Mouse (Mus musculus) neural tube, embryonic 12.5 days (tissue): ENCODE data around the gene Aqp9. TPM values are rescaled to one million over a fixed set of nuclear protein-coding genes. Genes with fewer than 3 reads are reported as not detected.
"Not testable (repeated sequence)": the region's sequence is repeated elsewhere in the genome, so short reads cannot be mapped to it uniquely, and the experiment has no call there.

Experiments
- ATAC-seq: fragments of 200-750 bp; cut with Nextera tagmentation; 2 replicates; pipeline ENCODE4 v1.8.0; 2017; ENCODE audit warnings: low read depth, mild to moderate bottlenecking, moderate TSS enrichment, moderate library complexity; ENCODE audit not compliant: low FRiP score
- H3K27ac ChIP-seq: fragments of 300-500 bp; sonication (generic); 2 replicates; pipeline ENCODE4 v1.5.1; 2016
- H3K27me3 ChIP-seq: fragments of 300-500 bp; sonication (generic); replicated peaks from 2 replicates; pipeline ENCODE4 v1.6.1; 2016; ENCODE audit warnings: mild to moderate bottlenecking
- H3K36me3 ChIP-seq: fragments of 300-500 bp; sonication (generic); 2 replicates; pipeline ENCODE4 v1.6.1; 2016; ENCODE audit warnings: mild to moderate bottlenecking
- H3K4me1 ChIP-seq: fragments of 300-500 bp; sonication (generic); 2 replicates; pipeline ENCODE4 v1.6.1; 2016
- H3K4me2 ChIP-seq: fragments of 300-500 bp; sonication (generic); replicated peaks from 2 replicates; pipeline ENCODE4 v1.6.1; 2016; ENCODE audit warnings: mild to moderate bottlenecking
- H3K4me3 ChIP-seq: fragments of 300-500 bp; sonication (generic); 2 replicates; pipeline ENCODE4 v1.5.1; 2016
- H3K9ac ChIP-seq: fragments of 300-500 bp; sonication (generic); 2 replicates; pipeline ENCODE4 v1.6.1; 2016; ENCODE audit warnings: mild to moderate bottlenecking
- H3K9me3 ChIP-seq: fragments of 300-500 bp; sonication (generic); 2 replicates; pipeline ENCODE4 v1.6.1; 2016; ENCODE audit warnings: mild to moderate bottlenecking
- WGBS: fragments of 180-500 bp; shearing (Covaris S2); methylation state at CpG from one replicate; pipeline ENCODE4 v1.1.7; 2016; 5-methylcytosine and 5-hydroxymethylcytosine counted together
- polyA plus RNA-seq: library from polyadenylated mRNA; unstranded; fragments of >200 nt; fragmentation: Nextera tagmentation; extraction: Ambion mirVana; gene quantifications from 2 replicates; pipeline ENCODE4 v1.2.1, GENCODE M21; 2016

The Aqp9 gene
- polyA plus RNA-seq, 1 experiment from 2014 or later, result 0.09 TPM

- Histone ChIP-seq H3K4me3 (no peak overlapping the region), H3K9ac (no peak overlapping the region), H3K27me3 (no peaks in the 10 kb centered on the region), H3K4me2 (no peak overlapping the region), H3K27ac (no peak overlapping the region), H3K9me3 (no peaks in the 10 kb centered on the region), H3K36me3 (no peaks in the 10 kb centered on the region), H3K4me1 (no peaks in the 10 kb centered on the region)
- no peak for ATAC-seq
- 93% methylated on average over 4 of the region's 4 CpGs for WGBS
Observed at GRCm38 (mm10) chr9:71150175-71150574, 18.3 kb downstream of the Aqp9 start.

DNA sequence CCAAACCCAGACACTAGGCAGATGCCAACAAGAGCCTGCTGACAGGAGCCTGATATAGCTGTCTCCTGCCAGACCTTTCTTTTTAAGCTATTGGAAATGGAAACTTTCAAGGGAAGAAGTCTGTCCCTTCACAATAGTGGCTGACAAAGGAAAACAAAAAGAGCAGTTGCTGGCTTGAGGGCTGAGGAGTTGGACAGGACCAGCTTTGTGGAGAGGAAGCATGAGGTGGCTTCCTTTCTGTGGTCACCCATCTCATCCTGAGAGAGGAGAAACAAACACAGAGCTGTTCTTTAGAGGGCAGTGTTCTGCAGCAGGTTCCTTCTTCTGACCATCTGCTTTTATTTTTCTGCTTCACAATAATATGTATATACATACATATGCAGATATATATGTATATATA is 19.6 kb downstream of the Aqp9 start:
- Histone ChIP-seq H3K27me3 (no peaks in the 10 kb centered on the region), H3K27ac (no peak overlapping the region), H3K36me3 (no peaks in the 10 kb centered on the region), H3K4me2 (no peak overlapping the region), H3K9me3 (no peaks in the 10 kb centered on the region), H3K9ac (no peak overlapping the region), H3K4me3 (no peak overlapping the region), H3K4me1 (no peaks in the 10 kb centered on the region)
- ATAC-seq, result no peak

GRCm38 (mm10) chr9:71146210-71146609 is 22.3 kb downstream of the Aqp9 start:
- no peak overlapping the region for H3K4me3 ChIP-seq
- H3K9ac ChIP-seq, result no peak overlapping the region
- no peak overlapping the region for H3K4me2 ChIP-seq
- H3K27ac ChIP-seq, result no peak overlapping the region
- ATAC-seq, result no peak
- 86% methylated on average over 10 of the region's 10 CpGs for WGBS
- no peaks in the 10 kb centered on the region for H3K27me3 ChIP-seq
- no peaks in the 10 kb centered on the region for H3K4me1 ChIP-seq
- no peaks in the 10 kb centered on the region for H3K9me3 ChIP-seq
- no peaks in the 10 kb centered on the region for H3K36me3 ChIP-seq

GRCm38 (mm10) chr9:71140205-71140604 is 28.3 kb downstream of the Aqp9 start:
- H3K4me3 ChIP-seq, result no peak overlapping the region
- H3K27me3 ChIP-seq, result no peaks in the 10 kb centered on the region
- H3K4me2 ChIP-seq, result no peak overlapping the region
- H3K9me3 ChIP-seq, result no peaks in the 10 kb centered on the region
- 93% methylated on average over 8 of the region's 8 CpGs for WGBS
- H3K36me3 ChIP-seq, result no peaks in the 10 kb centered on the region
- H3K27ac ChIP-seq, result no peak overlapping the region
- no peak for ATAC-seq
- no peak overlapping the region for H3K9ac ChIP-seq
- H3K4me1 ChIP-seq, result no peaks in the 10 kb centered on the region

DNA sequence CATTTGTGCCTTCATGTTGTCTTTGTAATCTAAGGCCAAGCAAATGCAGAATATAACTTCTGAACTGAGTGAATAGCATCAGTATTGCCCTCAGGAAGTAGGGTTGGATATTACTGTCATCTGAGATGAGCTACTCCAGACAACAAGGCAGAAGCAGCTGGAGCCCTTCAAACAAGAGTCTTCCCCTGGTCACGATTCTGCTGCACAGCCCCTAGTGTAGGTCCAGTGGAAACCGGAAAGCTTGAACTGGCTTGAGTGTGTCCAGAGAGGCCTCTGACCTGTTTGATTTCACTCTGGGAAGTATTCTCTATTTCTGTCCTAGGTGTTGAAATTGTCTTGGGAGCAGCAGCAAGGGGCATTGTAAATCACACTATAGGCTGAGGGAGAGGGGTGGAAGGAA is 29.5 kb downstream of the Aqp9 start:
- Histone ChIP-seq H3K27ac (no peak overlapping the region), H3K4me2 (no peak overlapping the region), H3K36me3 (no peaks in the 10 kb centered on the region), H3K4me3 (no peak overlapping the region), H3K9me3 (no peaks in the 10 kb centered on the region), H3K27me3 (no peaks in the 10 kb centered on the region), H3K4me1 (no peaks in the 10 kb centered on the region), H3K9ac (no peak overlapping the region)
- ATAC-seq, result no peak
- 86% methylated on average over 2 of the region's 2 CpGs for WGBS

GRCm38 (mm10) chr9:71137267-71137945 is 31.1 kb downstream of the Aqp9 start:
- no peak overlapping the region for H3K4me3 ChIP-seq
- H3K27me3 ChIP-seq, result no peaks in the 10 kb centered on the region
- no peaks in the 10 kb centered on the region for H3K9me3 ChIP-seq
- H3K4me1 ChIP-seq, result no peaks in the 10 kb centered on the region
- H3K9ac ChIP-seq, result no peak overlapping the region
- H3K4me2 ChIP-seq, result no peak overlapping the region
- no peak overlapping the region for H3K27ac ChIP-seq
- H3K36me3 ChIP-seq, result no peaks in the 10 kb centered on the region
- 80% methylated on average over 6 of the region's 6 CpGs for WGBS
- ATAC-seq, result no peak

GRCm38 (mm10) chr9:71135073-71135472 is 33.4 kb downstream of the Aqp9 start:
- H3K9me3 ChIP-seq, result no peaks in the 10 kb centered on the region
- H3K4me1 ChIP-seq, result no peaks in the 10 kb centered on the region
- no peak for ATAC-seq
- H3K27ac ChIP-seq, result no peak overlapping the region
- H3K4me2 ChIP-seq, result no peak overlapping the region
- H3K9ac ChIP-seq, result no peak overlapping the region
- WGBS, result 77% methylated on average over 5 of the region's 5 CpGs
- no peak overlapping the region for H3K4me3 ChIP-seq
- H3K36me3 ChIP-seq, result no peaks in the 10 kb centered on the region
- no peaks in the 10 kb centered on the region for H3K27me3 ChIP-seq

DNA sequence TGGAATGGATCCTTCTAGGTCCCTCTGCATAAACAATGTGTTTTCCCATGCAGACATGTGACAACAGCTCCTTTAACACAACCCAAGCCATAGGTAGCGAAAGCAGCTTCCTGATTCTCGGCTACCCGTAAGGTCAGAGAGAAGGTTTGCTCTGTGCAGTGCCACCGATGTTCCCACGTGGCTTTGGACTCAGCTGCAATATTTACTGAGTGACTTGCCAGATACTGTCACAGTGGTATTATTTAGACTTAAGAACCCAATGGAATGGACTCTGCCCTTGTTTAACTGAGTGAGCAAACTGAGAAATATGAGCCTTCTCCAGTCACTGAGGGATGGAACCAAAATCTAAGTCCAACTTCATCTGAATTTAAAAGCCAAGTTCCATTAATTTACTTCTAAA is 35.3 kb downstream of the Aqp9 start:
- no peak overlapping the region for H3K27ac ChIP-seq
- ATAC-seq, result no peak
- no peaks in the 10 kb centered on the region for H3K9me3 ChIP-seq
- no peak overlapping the region for H3K4me3 ChIP-seq
- H3K4me1 ChIP-seq, result no peaks in the 10 kb centered on the region
- no peaks in the 10 kb centered on the region for H3K27me3 ChIP-seq
- H3K9ac ChIP-seq, result no peak overlapping the region
- H3K36me3 ChIP-seq, result no peaks in the 10 kb centered on the region
- no peak overlapping the region for H3K4me2 ChIP-seq
- 84% methylated on average over 5 of the region's 5 CpGs for WGBS

DNA sequence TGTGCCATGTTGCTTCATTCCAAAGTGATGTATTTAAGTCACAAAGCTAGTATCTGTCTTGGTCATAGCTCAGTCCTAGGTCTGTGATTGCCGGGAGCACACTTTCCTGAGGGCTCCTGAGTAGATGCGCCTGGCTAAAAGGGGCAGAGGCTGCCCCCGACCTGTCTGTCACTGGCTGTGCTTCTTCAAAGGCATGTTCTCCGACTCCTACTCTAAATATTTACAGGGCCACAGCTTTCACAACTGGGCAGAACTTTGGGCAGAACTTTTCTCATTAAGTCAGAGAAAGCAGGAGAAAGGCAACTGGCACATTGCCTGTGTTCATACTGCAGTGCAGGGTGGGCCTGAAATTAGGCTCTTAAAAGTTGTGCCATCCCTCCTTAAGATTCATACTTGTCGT is 36.7 kb downstream of the Aqp9 start:
- H3K9ac ChIP-seq, result no peak overlapping the region
- no peak overlapping the region for H3K27ac ChIP-seq
- 84% methylated on average over 5 of the region's 5 CpGs for WGBS
- no peaks in the 10 kb centered on the region for H3K27me3 ChIP-seq
- H3K4me3 ChIP-seq, result no peak overlapping the region
- no peaks in the 10 kb centered on the region for H3K4me1 ChIP-seq
- H3K9me3 ChIP-seq, result no peaks in the 10 kb centered on the region
- ATAC-seq, result no peak
- H3K36me3 ChIP-seq, result no peaks in the 10 kb centered on the region
- H3K4me2 ChIP-seq, result no peak overlapping the region

- Histone ChIP-seq H3K4me2 (no peak overlapping the region), H3K27me3 (no peaks in the 10 kb centered on the region), H3K27ac (no peak overlapping the region), H3K4me3 (no peak overlapping the region), H3K9ac (no peak overlapping the region), H3K36me3 (no peaks in the 10 kb centered on the region), H3K9me3 (no peaks in the 10 kb centered on the region), H3K4me1 (no peaks in the 10 kb centered on the region)
- no peak for ATAC-seq
- 65% methylated on average over 5 of the region's 5 CpGs for WGBS
Observed at GRCm38 (mm10) chr9:71128911-71129310, 39.6 kb downstream of the Aqp9 start.

DNA sequence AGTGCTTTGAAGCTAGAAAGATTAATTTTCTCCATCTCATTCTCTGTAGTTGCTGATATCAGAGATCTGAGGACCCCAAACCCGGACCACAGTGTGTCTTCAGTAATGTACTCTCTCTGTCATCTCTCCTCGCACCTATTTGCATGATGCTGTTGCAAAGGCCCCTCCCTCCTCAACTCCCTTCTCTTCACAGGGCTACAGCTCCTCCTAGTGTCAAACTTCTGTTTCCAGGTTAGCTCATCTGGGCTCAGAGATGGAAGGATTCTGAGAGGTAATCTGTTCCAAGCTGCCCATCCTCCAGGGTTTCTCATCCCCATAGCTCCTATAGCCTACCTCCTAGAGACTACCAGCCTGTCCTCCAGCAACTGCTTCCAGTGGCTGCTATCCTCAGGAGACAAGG is 42.3 kb downstream of the Aqp9 start:
- no peak overlapping the region for H3K4me3 ChIP-seq
- no peaks in the 10 kb centered on the region for H3K36me3 ChIP-seq
- 33% methylated on average over 2 of the region's 2 CpGs for WGBS
- no peak overlapping the region for H3K9ac ChIP-seq
- H3K4me2 ChIP-seq, result no peak overlapping the region
- no peaks in the 10 kb centered on the region for H3K27me3 ChIP-seq
- no peak for ATAC-seq
- H3K4me1 ChIP-seq, result no peaks in the 10 kb centered on the region
- H3K27ac ChIP-seq, result no peak overlapping the region
- no peaks in the 10 kb centered on the region for H3K9me3 ChIP-seq

- H3K9ac ChIP-seq, ATAC-seq, H3K27ac ChIP-seq, H3K27me3 ChIP-seq, H3K36me3 ChIP-seq, H3K9me3 ChIP-seq, H3K4me2 ChIP-seq, H3K4me1 ChIP-seq, H3K4me3 ChIP-seq: not testable (repeated sequence)
- 83% methylated on average over 7 of the region's 8 CpGs for WGBS
Observed at GRCm38 (mm10) chr9:71123095-71123494, 45.4 kb downstream of the Aqp9 start.

- Histone ChIP-seq H3K27ac (no peak overlapping the region), H3K9ac (no peak overlapping the region), H3K36me3 (no peaks in the 10 kb centered on the region), H3K4me1 (no peaks in the 10 kb centered on the region), H3K4me2 (no peak overlapping the region), H3K27me3 (no peaks in the 10 kb centered on the region), H3K9me3 (no peaks in the 10 kb centered on the region), H3K4me3 (no peak overlapping the region)
- no peak for ATAC-seq
- WGBS, result 82% methylated on average over 9 of the region's 9 CpGs
Observed at GRCm38 (mm10) chr9:71120924-71121323, 47.6 kb downstream of the Aqp9 start.
